13 mouse cellular contexts compared by ENCODE assay signal in the genomic region with DNA sequence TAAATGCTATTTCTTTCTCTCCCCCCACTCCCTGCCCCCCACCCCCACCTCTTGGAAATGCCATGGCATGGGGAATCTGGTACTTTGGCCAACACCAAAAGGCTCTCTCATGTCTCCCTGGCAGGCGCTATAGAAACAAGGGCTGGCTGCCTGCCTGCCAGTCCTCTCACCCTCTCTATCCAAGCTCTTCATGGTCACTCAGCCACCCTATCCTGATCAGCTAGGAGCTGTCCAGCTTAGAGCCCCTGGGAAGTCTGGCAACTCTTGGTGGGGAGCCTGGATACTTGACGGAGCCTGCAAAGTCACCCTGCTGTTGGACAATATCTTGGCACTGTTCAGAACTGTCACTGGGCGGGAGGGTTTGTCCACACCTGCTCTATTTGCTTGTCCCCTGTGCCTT. TPM values are rescaled to one million over a fixed set of nuclear protein-coding genes. Genes with fewer than 3 reads are reported as not detected.
DNase-seq lines count a peak whose midpoint lies in the region; TF ChIP-seq lines count a peak whose summit lies in the region.
"Had no signal": no experiment of that assay in that cellular context is flagged by ENCODE, and none has a peak within 500 bp of the region (broad histone marks: within the 10 kb centered on the region; RNA-seq: fewer than 3 reads in every experiment).

No protein-coding gene starts in this region.

- peak; percentile 29 for DNase-seq in gastrocnemius, adult 2 months
- DNase-seq in gastrocnemius, postnatal 4 days (ENCODE audit: low spot score in 2 of 2): no peak
- no peak for DNase-seq in layer of hippocampus, adult 2 months (ENCODE audit: low spot score in 2 of 2)
- DNase-seq in layer of hippocampus, adult 9-10 months (ENCODE audit: low spot score): no peak
- DNase-seq in adipocyte (ENCODE audit: low spot score): peak; percentile 12
- peak; percentile 41 for DNase-seq in cerebellum, adult 9-11 months
- no peak for DNase-seq in kidney, postnatal 14 days
- DNase-seq: gastrocnemius, postnatal 10 days; thymus, postnatal 4 days had no signal

- peak overlapping the region; percentile 26 for H3K4me3 ChIP-seq in gastrocnemius, adult 2 months
- H3K4me3 ChIP-seq in layer of hippocampus, adult 2 months: no peak overlapping the region
- H3K4me3 ChIP-seq: forebrain, embryonic 15.5 days had no signal

- intact Hi-C loops in gastrocnemius, adult 2 months (cut with DNase I): no loop called here

- peak overlapping the region; percentile 64 for H3K27ac ChIP-seq in gastrocnemius, adult 2 months
- peak overlapping the region; percentile 79 for H3K27ac ChIP-seq in layer of hippocampus, adult 2 months
- H3K27ac ChIP-seq: forebrain, embryonic 15.5 days; macrophage had no signal

- no peak for TF ChIP-seq CTCF in gastrocnemius, adult 2 months (IDR thresholded peaks at IDR 0.05)
- no peak for TF ChIP-seq CTCF in layer of hippocampus, adult 2 months (conservative IDR thresholded peaks at IDR 0.05)

RNA-seq across cellular contexts. Expression of a gene that starts 24.6 kb away (rescaled TPM):
- under 1 TPM; 0.41 to 0.86 TPM for total RNA-seq in gastrocnemius, adult 2 months (2021)
- total RNA-seq in gastrocnemius, postnatal 4 days (2021): 1 to 10 TPM; 5.0 to 5.4 TPM
- 100 to 1,000 TPM; 298 to 309 TPM for total RNA-seq in layer of hippocampus, adult 2 months (2021)
- total RNA-seq: hematopoietic stem cell, adult 5-6 weeks; monocyte, adult 5-6 weeks had no signal

Comparison
In these comparisons a context has a peak if more than half of its experiments do, and no peak if none do; other contexts are left out.
1. DNase-seq: peak in gastrocnemius, adult 2 months (single experiment), adipocyte (single experiment) and cerebellum, adult 9-11 months (single experiment); none in gastrocnemius, postnatal 4 days (0 of 2), layer of hippocampus, adult 2 months (0 of 2), layer of hippocampus, adult 9-10 months (single experiment) and kidney, postnatal 14 days (single experiment).
2. RNA of a gene that starts 24.6 kb away (total RNA-seq): 298 to 309 TPM in layer of hippocampus, adult 2 months; 5.0 to 5.4 TPM in gastrocnemius, postnatal 4 days and 0.41 to 0.86 TPM in gastrocnemius, adult 2 months; every median in the first group is over 10 times any median in the second.